23 mouse cellular contexts compared by ENCODE assay signal in the genomic region with DNA sequence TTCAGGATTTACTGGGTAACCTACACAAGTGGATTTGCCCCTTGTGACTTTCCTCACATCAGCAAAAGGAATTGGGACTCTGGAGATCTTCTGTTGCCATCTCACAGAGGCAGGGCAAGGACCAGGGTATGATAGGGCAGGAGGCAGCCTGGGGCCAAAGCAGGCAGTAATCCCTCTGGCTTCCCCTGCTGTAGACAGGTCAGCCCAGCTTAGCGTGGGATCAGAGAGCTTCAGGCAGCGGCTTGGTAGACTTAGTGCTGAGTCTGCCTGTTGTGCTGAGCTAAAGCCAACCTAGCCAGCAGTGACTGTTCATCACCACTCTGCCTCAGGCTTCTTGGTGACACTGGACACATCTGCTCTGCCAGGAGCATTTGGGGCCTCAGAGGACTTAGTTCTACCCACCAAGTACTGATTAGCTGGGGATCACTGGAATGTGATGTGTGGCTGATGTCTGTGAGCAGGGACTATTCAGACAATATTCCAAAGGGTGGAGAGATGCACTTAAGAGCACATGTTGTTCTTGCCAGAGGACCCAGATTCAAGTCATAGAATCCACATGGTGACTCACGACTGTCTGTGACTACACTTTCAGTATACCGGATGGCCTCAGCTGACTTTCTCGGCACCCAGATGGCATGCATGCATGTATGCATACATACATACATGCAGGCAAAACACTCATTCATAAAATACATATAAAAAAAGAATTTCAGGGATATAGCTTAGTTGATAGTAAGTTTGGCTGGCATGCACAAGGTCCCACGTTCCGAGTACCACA. TPM values are rescaled to one million over a fixed set of nuclear protein-coding genes. Genes with fewer than 3 reads are reported as not detected.
A peak's percentile ranks its signal among the peaks of the same experiment; 100 is the strongest.
DNase-seq lines count a peak whose midpoint lies in the region; ATAC-seq and TF ChIP-seq lines count a peak whose summit lies in the region.
"Had no signal": no experiment of that assay in that cellular context is flagged by ENCODE, and none has a peak within 500 bp of the region (broad histone marks: within the 10 kb centered on the region; RNA-seq: fewer than 3 reads in every experiment).

No protein-coding gene starts in this region.

- H3K27me3 ChIP-seq in cerebellum, adult 2 months (ENCODE audit: control insufficient read depth, insufficient read depth, low read length) = no peaks in the 10 kb centered on the region
- no peaks in the 10 kb centered on the region for H3K27me3 ChIP-seq in hindbrain, embryonic 12.5 days
- H3K27me3 ChIP-seq in hindbrain, embryonic 16.5 days (replicated peaks; ENCODE audit: control insufficient read depth, insufficient read depth, low read length) = no peaks in the 10 kb centered on the region
- H3K27me3 ChIP-seq in neural tube, embryonic 11.5 days (ENCODE audit: control insufficient read depth, insufficient read depth, low read length) = no peaks in the 10 kb centered on the region
- no peaks in the 10 kb centered on the region for H3K27me3 ChIP-seq in lung, postnatal 0 days (replicated peaks; ENCODE audit: insufficient read depth, low read length)
- H3K27me3 ChIP-seq: embryonic facial prominence, embryonic 12.5 days; limb, embryonic 13.5 days; liver, embryonic 13.5 days had no signal

- H3K9ac ChIP-seq in hindbrain, embryonic 12.5 days = no peak overlapping the region
- H3K9ac ChIP-seq in hindbrain, embryonic 16.5 days (ENCODE audit: low read depth, low read length) = no peak overlapping the region
- no peak overlapping the region for H3K9ac ChIP-seq in neural tube, embryonic 11.5 days (ENCODE audit: low read length)
- no peak overlapping the region for H3K9ac ChIP-seq in lung, postnatal 0 days (replicated peaks; ENCODE audit: low read depth)
- H3K9ac ChIP-seq: embryonic facial prominence, embryonic 12.5 days; forebrain, postnatal 0 days; liver, embryonic 13.5 days; lung, embryonic 14.5 days had no signal

- peaks cover 84% of the 10 kb centered on the region for H3K4me1 ChIP-seq in cerebellum, adult 2 months (ENCODE audit: control insufficient read depth, insufficient read depth, low read length)
- H3K4me1 ChIP-seq in hindbrain, embryonic 12.5 days = peaks cover 35% of the 10 kb centered on the region
- H3K4me1 ChIP-seq in hindbrain, embryonic 16.5 days (ENCODE audit: control insufficient read depth, insufficient read depth, low read depth, low read length) = peaks cover 36% of the 10 kb centered on the region
- H3K4me1 ChIP-seq in neural tube, embryonic 11.5 days (ENCODE audit: control insufficient read depth, insufficient read depth, low read length) = no peaks in the 10 kb centered on the region; the same call in 1 of the 2 replicates
- H3K4me1 ChIP-seq in lung, postnatal 0 days (ENCODE audit: insufficient read depth, low read depth, low read length) = no peaks in the 10 kb centered on the region; the same call in 1 of the 2 replicates

- TF ChIP-seq CTCF in cerebellum, adult 2 months (IDR thresholded peaks at IDR 0.05; ENCODE audit: borderline replicate concordance, insufficient read depth, low read depth, low read length) = no peak
- TF ChIP-seq CTCF in lung, postnatal 0 days (IDR thresholded peaks at IDR 0.05) = no peak

- DNase-seq in cerebellum, adult 2 months = peak in 1 of 2 experiments; percentile 46
- no peak for DNase-seq in cerebellum, adult 8-10 months
- no peak for DNase-seq in neural tube, embryonic 11.5 days (ENCODE audit: low spot score)
- DNase-seq in neural tube, embryonic 10.5 days (ENCODE audit: extremely low spot score, low spot score) = no peak
- peak; percentile 73 for DNase-seq in retina, postnatal 1 day
- no peak for DNase-seq in lung, postnatal 0 days (ENCODE audit: low spot score)
- DNase-seq: adrenal gland, postnatal 10 days; cerebellum, adult 11 months; forebrain, postnatal 0 days; heart, postnatal 10 days; kidney, adult 2 months; kidney, postnatal 10 days; liver, embryonic 13.5 days; lung, embryonic 14.5 days had no signal

- peaks cover 48% of the 10 kb centered on the region for H3K36me3 ChIP-seq in hindbrain, embryonic 12.5 days
- peaks cover 17% of the 10 kb centered on the region for H3K36me3 ChIP-seq in hindbrain, embryonic 16.5 days (ENCODE audit: control insufficient read depth, insufficient read depth, low read length)
- peaks cover 7% of the 10 kb centered on the region; the same call in 1 of the 2 replicates for H3K36me3 ChIP-seq in neural tube, embryonic 11.5 days (ENCODE audit: control insufficient read depth, insufficient read depth, low read length)
- peaks cover 22% of the 10 kb centered on the region; the same call in 1 of the 2 replicates for H3K36me3 ChIP-seq in lung, postnatal 0 days (ENCODE audit: insufficient read depth, low read length)

- H3K9me3 ChIP-seq in hindbrain, embryonic 12.5 days (replicated peaks) = no peaks in the 10 kb centered on the region
- H3K9me3 ChIP-seq in hindbrain, embryonic 16.5 days (ENCODE audit: control insufficient read depth, low read length) = no peaks in the 10 kb centered on the region
- H3K9me3 ChIP-seq in neural tube, embryonic 11.5 days (ENCODE audit: control insufficient read depth, low read length) = no peaks in the 10 kb centered on the region
- no peaks in the 10 kb centered on the region for H3K9me3 ChIP-seq in lung, postnatal 0 days (ENCODE audit: low read length)
- H3K9me3 ChIP-seq: embryonic facial prominence, embryonic 12.5 days; G1E; heart, embryonic 10.5 days; limb, embryonic 13.5 days; liver, embryonic 13.5 days had no signal

- TF ChIP-seq POLR2A in cerebellum, adult 2 months (IDR thresholded peaks at IDR 0.05; ENCODE audit: borderline replicate concordance, insufficient read depth, low read length) = no peak

- 38% methylated on average over 7 of the region's 7 CpGs for WGBS in cerebellum, adult 2 months
- WGBS in hindbrain, embryonic 12.5 days = 92% methylated on average over 7 of the region's 7 CpGs
- 86% methylated on average over 7 of the region's 7 CpGs for WGBS in hindbrain, embryonic 16.5 days
- WGBS in neural tube, embryonic 11.5 days = 92% methylated on average over 7 of the region's 7 CpGs
- WGBS in lung, postnatal 0 days = 95% methylated on average over 7 of the region's 7 CpGs

- no peak for TF ChIP-seq EP300 in lung, postnatal 0 days (IDR thresholded peaks at IDR 0.05)

- H3K4me3 ChIP-seq in cerebellum, adult 2 months (replicated peaks; ENCODE audit: insufficient read depth, low read depth, low read length) = no peak overlapping the region
- H3K4me3 ChIP-seq in hindbrain, embryonic 12.5 days = no peak overlapping the region
- H3K4me3 ChIP-seq in hindbrain, embryonic 16.5 days (ENCODE audit: low read length) = no peak overlapping the region
- H3K4me3 ChIP-seq in neural tube, embryonic 11.5 days (ENCODE audit: low read depth, low read length) = no peak overlapping the region
- no peak overlapping the region for H3K4me3 ChIP-seq in lung, postnatal 0 days (ENCODE audit: low read depth, low read length)
- H3K4me3 ChIP-seq: embryonic facial prominence, embryonic 12.5 days; erythroblast, embryonic 14.5 days; heart, embryonic 10.5 days; limb, embryonic 13.5 days; liver, embryonic 13.5 days had no signal

- H3K27ac ChIP-seq in cerebellum, adult 2 months (ENCODE audit: insufficient read depth, low read length) = peak overlapping the region; percentile 96
- H3K27ac ChIP-seq in hindbrain, embryonic 12.5 days = peak overlapping the region; percentile 73
- H3K27ac ChIP-seq in hindbrain, embryonic 16.5 days (ENCODE audit: low read depth, low read length) = no peak overlapping the region
- peak overlapping the region; percentile 29; the same call in 1 of the 2 replicates for H3K27ac ChIP-seq in neural tube, embryonic 11.5 days (ENCODE audit: low read depth, low read length)
- no peak overlapping the region for H3K27ac ChIP-seq in lung, postnatal 0 days (ENCODE audit: low read length)
- H3K27ac ChIP-seq: embryonic facial prominence, embryonic 12.5 days; heart, embryonic 10.5 days; limb, embryonic 13.5 days; liver, embryonic 13.5 days had no signal

- no peak overlapping the region for H3K4me2 ChIP-seq in hindbrain, embryonic 12.5 days (replicated peaks)
- H3K4me2 ChIP-seq in hindbrain, embryonic 16.5 days (ENCODE audit: low read length) = no peak overlapping the region
- no peak overlapping the region for H3K4me2 ChIP-seq in neural tube, embryonic 11.5 days (ENCODE audit: low read depth)
- H3K4me2 ChIP-seq in lung, postnatal 0 days (replicated peaks; ENCODE audit: low read depth, low read length) = no peak overlapping the region
- H3K4me2 ChIP-seq: embryonic facial prominence, embryonic 12.5 days; limb, embryonic 13.5 days; liver, embryonic 13.5 days; lung, embryonic 14.5 days had no signal

- no peak for ATAC-seq in hindbrain, embryonic 12.5 days (ENCODE audit: low FRiP score)
- ATAC-seq in hindbrain, embryonic 16.5 days = no peak
- ATAC-seq in neural tube, embryonic 11.5 days (ENCODE audit: insufficient read depth, low FRiP score, low TSS enrichment) = no peak
- no peak for ATAC-seq in lung, postnatal 0 days
- ATAC-seq: activated CD4-positive, CD25-positive, alpha-beta regulatory T cell, adult 4 months; CD4-positive, CD25-positive, alpha-beta regulatory T cell, adult 4 months had no signal

RNA-seq across cellular contexts. Expression of a gene that starts 6.5 kb away (rescaled TPM):
- 447 and 471 TPM in 2 replicates for polyA plus RNA-seq in cerebellum, adult 2 months (2012; rRNA removed)
- 182 and 191 TPM in 2 replicates for polyA plus RNA-seq in hindbrain, embryonic 12.5 days (2016; fragmentation: Nextera tagmentation; extraction: Ambion mirVana)
- 236 and 255 TPM in 2 replicates for polyA plus RNA-seq in hindbrain, embryonic 16.5 days (2015; fragmentation: Nextera tagmentation; extraction: Ambion mirVana)
- polyA plus RNA-seq in neural tube, embryonic 11.5 days (2014; fragmentation: Nextera tagmentation; extraction: Ambion mirVana) = 175 and 184 TPM in 2 replicates
- polyA plus RNA-seq in lung, postnatal 0 days (2015; fragmentation: Nextera tagmentation; extraction: Ambion mirVana) = 154 TPM in 2 replicates

RNA-seq across cellular contexts. Expression of a gene that starts 14.9 kb away (rescaled TPM):
- 56.4 and 60.5 TPM in 2 replicates for polyA plus RNA-seq in cerebellum, adult 2 months (2012; rRNA removed)
- 30.9 and 31.5 TPM in 2 replicates for polyA plus RNA-seq in hindbrain, embryonic 12.5 days (2016; fragmentation: Nextera tagmentation; extraction: Ambion mirVana)
- 48.3 and 49.8 TPM in 2 replicates for polyA plus RNA-seq in hindbrain, embryonic 16.5 days (2015; fragmentation: Nextera tagmentation; extraction: Ambion mirVana)
- polyA plus RNA-seq in neural tube, embryonic 11.5 days (2014; fragmentation: Nextera tagmentation; extraction: Ambion mirVana) = 21.1 and 22.8 TPM in 2 replicates
- 14.2 and 15.0 TPM in 2 replicates for polyA plus RNA-seq in lung, postnatal 0 days (2015; fragmentation: Nextera tagmentation; extraction: Ambion mirVana)

RNA-seq across cellular contexts. Expression of a gene that starts 24.8 kb away (rescaled TPM):
- 84.6 and 116 TPM in 2 replicates for polyA plus RNA-seq in cerebellum, adult 2 months (2012; rRNA removed)
- 1.1 and 1.3 TPM in 2 replicates for polyA plus RNA-seq in hindbrain, embryonic 12.5 days (2016; fragmentation: Nextera tagmentation; extraction: Ambion mirVana)
- 1.1 and 1.2 TPM in 2 replicates for polyA plus RNA-seq in hindbrain, embryonic 16.5 days (2015; fragmentation: Nextera tagmentation; extraction: Ambion mirVana)
- polyA plus RNA-seq in neural tube, embryonic 11.5 days (2014; fragmentation: Nextera tagmentation; extraction: Ambion mirVana) = 0.95 and 1.0 TPM in 2 replicates
- 0.04 and 0.05 TPM in 2 replicates for polyA plus RNA-seq in lung, postnatal 0 days (2015; fragmentation: Nextera tagmentation; extraction: Ambion mirVana)
- polyA plus RNA-seq: activated CD4-positive, CD25-positive, alpha-beta regulatory T cell, adult 4 months; CD4-positive, CD25-positive, alpha-beta regulatory T cell, adult 4 months; erythroblast, embryonic 14.5 days; liver, embryonic 13.5 days had no signal

RNA-seq across cellular contexts. Expression of a gene that starts 43.2 kb away (rescaled TPM):
- 0.16 and 0.28 TPM in 2 replicates for polyA plus RNA-seq in cerebellum, adult 2 months (2012; rRNA removed)
- 0.05 and 0.07 TPM in 2 replicates for polyA plus RNA-seq in hindbrain, embryonic 12.5 days (2016; fragmentation: Nextera tagmentation; extraction: Ambion mirVana)
- 0.09 and 0.16 TPM in 2 replicates for polyA plus RNA-seq in hindbrain, embryonic 16.5 days (2015; fragmentation: Nextera tagmentation; extraction: Ambion mirVana)
- 0.08 TPM in 1 of 2 replicates, not detected in the other for polyA plus RNA-seq in neural tube, embryonic 11.5 days (2014; fragmentation: Nextera tagmentation; extraction: Ambion mirVana)
- not detected in 2 replicates for polyA plus RNA-seq in lung, postnatal 0 days (2015; fragmentation: Nextera tagmentation; extraction: Ambion mirVana)
- polyA plus RNA-seq: CD4-positive, CD25-positive, alpha-beta regulatory T cell, adult 4 months; G1E; heart, embryonic 10.5 days; kidney, adult 2 months; liver, embryonic 13.5 days; lung, embryonic 14.5 days had no signal

RNA-seq across cellular contexts. Expression of a gene that starts 57.1 kb away (rescaled TPM):
- polyA plus RNA-seq in cerebellum, adult 2 months (2012; rRNA removed) = 12.3 and 12.4 TPM in 2 replicates
- polyA plus RNA-seq in hindbrain, embryonic 12.5 days (2016; fragmentation: Nextera tagmentation; extraction: Ambion mirVana) = 10.3 and 10.7 TPM in 2 replicates
- 5.0 and 6.9 TPM in 2 replicates for polyA plus RNA-seq in hindbrain, embryonic 16.5 days (2015; fragmentation: Nextera tagmentation; extraction: Ambion mirVana)
- polyA plus RNA-seq in neural tube, embryonic 11.5 days (2014; fragmentation: Nextera tagmentation; extraction: Ambion mirVana) = 7.5 and 8.7 TPM in 2 replicates
- 2.3 and 3.1 TPM in 2 replicates for polyA plus RNA-seq in lung, postnatal 0 days (2015; fragmentation: Nextera tagmentation; extraction: Ambion mirVana)

Comparison
In these comparisons a context has a peak if more than half of its experiments do, and no peak if none do; other contexts are left out.
1. H3K27ac ChIP-seq: peak in cerebellum, adult 2 months (single experiment), hindbrain, embryonic 12.5 days (single experiment) and neural tube, embryonic 11.5 days (single experiment); none in hindbrain, embryonic 16.5 days (single experiment) and lung, postnatal 0 days (single experiment).
2. RNA of a gene that starts 24.8 kb away (polyA plus RNA-seq): 84.6 to 116 TPM in cerebellum, adult 2 months; 1.1 to 1.3 TPM in hindbrain, embryonic 12.5 days, 1.1 to 1.2 TPM in hindbrain, embryonic 16.5 days, 0.95 to 1.0 TPM in neural tube, embryonic 11.5 days and 0.04 to 0.05 TPM in lung, postnatal 0 days; every median in the first group is over 10 times any median in the second.